Mouse (Mus musculus): Measurements from ENCODE around the gene Hoxc4. TPM values are rescaled to one million over a fixed set of nuclear protein-coding genes. Genes with fewer than 3 reads are reported as not detected.

Hoxc4 gene
- polyA plus RNA-seq, 2 experiments: 0.05 to 0.07 TPM

DNA sequence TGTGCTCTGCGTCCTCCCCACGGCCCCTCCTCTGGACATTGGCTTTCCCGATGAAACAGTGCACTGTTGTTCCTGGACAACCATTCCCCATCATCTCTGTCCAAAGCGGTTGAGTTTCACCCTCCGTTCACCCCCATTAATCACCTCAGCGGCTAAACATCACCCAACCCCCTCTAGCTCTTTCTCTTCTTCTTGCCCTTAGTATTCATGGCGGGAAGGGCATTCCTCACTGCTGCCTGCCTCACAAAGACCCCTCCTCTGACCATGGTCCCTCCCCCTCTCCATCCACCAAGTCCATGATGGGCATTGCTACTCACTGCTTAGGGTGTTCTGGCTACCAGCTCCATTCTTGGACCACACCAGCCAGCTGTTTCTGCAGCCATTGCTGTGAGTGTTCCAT is 46.9 kb downstream of the Hoxc4 start:
- Histone ChIP-seq H3K4me2 (ENCODE audit: low read depth) (no peak overlapping the region), H3K4me1 (replicated peaks; ENCODE audit: control insufficient read depth in 2 of 2, insufficient read depth in 2 of 2, low read length in 1 of 2) (no peaks in the 10 kb centered on the region; a peak in 1 of 4 replicates), H3K27ac (no peak overlapping the region), H3K27me3 (ENCODE audit: control insufficient read depth, insufficient read depth, low read length) (peaks cover 50% of the 10 kb centered on the region), H3K9me3 (ENCODE audit: control insufficient read depth, low read length) (no peaks in the 10 kb centered on the region), H3K36me3 (replicated peaks; ENCODE audit: control insufficient read depth, insufficient read depth, low read depth) (no peaks in the 10 kb centered on the region), H3K9ac (replicated peaks) (no peak overlapping the region), H3K4me3 (ENCODE audit: insufficient read depth in 1 of 2, low read depth in 2 of 2, low read length in 2 of 2) (no peak overlapping the region)
- DNase-seq (ENCODE audit: low read depth in 3 of 3, low spot score in 3 of 3): no peak
- no peak for TF ChIP-seq EP300 (IDR thresholded peaks at IDR 0.05; ENCODE audit: low read depth)
- no peak for TF ChIP-seq CTCF (IDR thresholded peaks at IDR 0.05; ENCODE audit: low read depth)
- ATAC-seq (ENCODE audit: insufficient read depth): no peak
- 40% methylated on average over 7 of the region's 7 CpGs for WGBS (ENCODE audit: insufficient replicate concordance)

DNA sequence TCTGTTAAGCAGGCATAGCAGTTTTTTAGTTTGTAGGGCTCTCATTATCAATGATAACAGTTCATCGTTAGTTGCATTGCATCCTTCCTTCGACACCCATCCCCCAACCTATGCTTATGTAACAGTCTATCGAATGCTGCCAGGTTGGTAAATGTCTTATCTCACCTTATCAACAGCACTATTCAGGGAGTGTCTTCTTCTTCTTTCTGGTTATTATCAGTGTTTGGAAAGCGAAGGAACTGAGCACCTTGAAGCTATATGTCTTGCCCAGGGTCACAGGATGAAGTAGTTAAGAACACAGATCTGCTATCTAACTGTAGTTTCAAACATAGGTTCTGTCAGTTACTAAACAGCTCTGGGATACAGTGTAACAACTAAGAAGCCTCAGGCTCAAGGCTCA is 49.0 kb downstream of the Hoxc4 start:
- no peak for DNase-seq (ENCODE audit: low read depth in 3 of 3, low spot score in 3 of 3)
- H3K27ac ChIP-seq: no peak overlapping the region
- WGBS (ENCODE audit: insufficient replicate concordance): 30% methylated on average over 4 of the region's 4 CpGs
- H3K4me3 ChIP-seq (ENCODE audit: insufficient read depth in 1 of 2, low read depth in 2 of 2, low read length in 2 of 2): no peak overlapping the region
- no peak overlapping the region for H3K9ac ChIP-seq (replicated peaks)
- H3K9me3 ChIP-seq (ENCODE audit: control insufficient read depth, low read length): no peaks in the 10 kb centered on the region
- ATAC-seq (ENCODE audit: insufficient read depth): no peak
- no peaks in the 10 kb centered on the region for H3K36me3 ChIP-seq (replicated peaks; ENCODE audit: control insufficient read depth, insufficient read depth, low read depth)
- no peaks in the 10 kb centered on the region; a peak in 1 of 4 replicates for H3K4me1 ChIP-seq (replicated peaks; ENCODE audit: control insufficient read depth in 2 of 2, insufficient read depth in 2 of 2, low read length in 1 of 2)
- no peak overlapping the region for H3K4me2 ChIP-seq (ENCODE audit: low read depth)
- peaks cover 31% of the 10 kb centered on the region for H3K27me3 ChIP-seq (ENCODE audit: control insufficient read depth, insufficient read depth, low read length)
- TF ChIP-seq CTCF (IDR thresholded peaks at IDR 0.05; ENCODE audit: low read depth): no peak

DNA sequence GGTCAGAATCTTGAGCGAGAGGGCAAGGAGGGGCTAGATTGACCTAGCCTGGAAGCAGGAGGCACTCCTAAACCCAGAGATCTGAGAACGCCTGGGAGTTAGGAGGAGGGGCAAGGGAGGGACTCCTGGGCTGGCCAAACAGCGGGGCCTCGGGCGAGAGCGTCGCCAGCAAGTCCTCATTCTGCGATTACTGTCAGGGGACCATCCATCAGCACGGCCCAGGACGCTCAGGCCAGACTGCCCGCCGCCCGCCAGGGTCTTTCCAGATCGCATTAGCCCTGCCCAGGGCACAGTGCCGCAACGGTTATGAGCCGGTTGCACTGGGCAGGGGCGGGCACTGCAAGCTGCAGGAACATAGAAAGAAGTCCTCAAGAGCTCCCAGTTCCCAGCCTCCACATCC is 50.4 kb downstream of the Hoxc4 start:
- WGBS (ENCODE audit: insufficient replicate concordance): 2% methylated on average over 18 of the region's 18 CpGs
- no peak overlapping the region for H3K4me3 ChIP-seq (ENCODE audit: insufficient read depth in 1 of 2, low read depth in 2 of 2, low read length in 2 of 2)
- TF ChIP-seq EP300 (IDR thresholded peaks at IDR 0.05; ENCODE audit: low read depth): no peak
- TF ChIP-seq CTCF (IDR thresholded peaks at IDR 0.05; ENCODE audit: low read depth): no peak
- no peak overlapping the region for H3K27ac ChIP-seq
- no peak overlapping the region for H3K4me2 ChIP-seq (ENCODE audit: low read depth)
- no peaks in the 10 kb centered on the region for H3K9me3 ChIP-seq (ENCODE audit: control insufficient read depth, low read length)
- no peaks in the 10 kb centered on the region for H3K36me3 ChIP-seq (replicated peaks; ENCODE audit: control insufficient read depth, insufficient read depth, low read depth)
- ATAC-seq (ENCODE audit: insufficient read depth): no peak
- no peak for DNase-seq (ENCODE audit: low read depth in 3 of 3, low spot score in 3 of 3)
- no peaks in the 10 kb centered on the region; a peak in 1 of 4 replicates for H3K4me1 ChIP-seq (replicated peaks; ENCODE audit: control insufficient read depth in 2 of 2, insufficient read depth in 2 of 2, low read length in 1 of 2)
- no peak overlapping the region for H3K9ac ChIP-seq (replicated peaks)
- peaks cover 20% of the 10 kb centered on the region for H3K27me3 ChIP-seq (ENCODE audit: control insufficient read depth, insufficient read depth, low read length)

DNA sequence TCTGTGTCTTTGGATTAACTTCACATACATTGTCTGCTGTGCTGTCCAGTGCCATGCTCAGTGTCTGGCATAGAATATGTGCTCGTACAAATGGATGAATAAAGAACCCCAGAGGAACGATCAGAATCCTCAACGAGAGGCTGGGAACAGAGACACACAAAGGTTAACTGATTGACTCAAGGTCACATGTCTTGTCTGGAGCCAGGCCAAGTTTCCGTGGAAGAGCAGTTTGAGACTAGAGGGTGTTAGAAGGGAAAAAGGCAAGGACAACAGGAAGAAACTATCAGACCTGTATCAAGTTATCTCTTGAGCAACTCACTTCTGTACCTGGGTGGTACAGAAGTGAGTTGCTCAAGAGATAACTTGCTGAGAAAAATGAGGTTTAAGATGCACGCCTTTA is 52.5 kb downstream of the Hoxc4 start:
- H3K4me1 ChIP-seq (replicated peaks; ENCODE audit: control insufficient read depth in 2 of 2, insufficient read depth in 2 of 2, low read length in 1 of 2): no peaks in the 10 kb centered on the region; a peak in 1 of 4 replicates
- no peak overlapping the region for H3K4me2 ChIP-seq (ENCODE audit: low read depth)
- no peaks in the 10 kb centered on the region for H3K9me3 ChIP-seq (ENCODE audit: control insufficient read depth, low read length)
- 40% methylated on average over 5 of the region's 5 CpGs for WGBS (ENCODE audit: insufficient replicate concordance)
- ATAC-seq (ENCODE audit: insufficient read depth) (no peak), DNase-seq (ENCODE audit: low read depth in 3 of 3, low spot score in 3 of 3) (no peak)
- TF ChIP-seq CTCF (IDR thresholded peaks at IDR 0.05; ENCODE audit: low read depth) (no peak), EP300 (IDR thresholded peaks at IDR 0.05; ENCODE audit: low read depth) (no peak)
- peaks cover 20% of the 10 kb centered on the region for H3K27me3 ChIP-seq (ENCODE audit: control insufficient read depth, insufficient read depth, low read length)
- H3K36me3 ChIP-seq (replicated peaks; ENCODE audit: control insufficient read depth, insufficient read depth, low read depth): no peaks in the 10 kb centered on the region
- H3K27ac ChIP-seq: no peak overlapping the region
- H3K4me3 ChIP-seq (ENCODE audit: insufficient read depth in 1 of 2, low read depth in 2 of 2, low read length in 2 of 2): no peak overlapping the region
- H3K9ac ChIP-seq (replicated peaks): no peak overlapping the region

DNA sequence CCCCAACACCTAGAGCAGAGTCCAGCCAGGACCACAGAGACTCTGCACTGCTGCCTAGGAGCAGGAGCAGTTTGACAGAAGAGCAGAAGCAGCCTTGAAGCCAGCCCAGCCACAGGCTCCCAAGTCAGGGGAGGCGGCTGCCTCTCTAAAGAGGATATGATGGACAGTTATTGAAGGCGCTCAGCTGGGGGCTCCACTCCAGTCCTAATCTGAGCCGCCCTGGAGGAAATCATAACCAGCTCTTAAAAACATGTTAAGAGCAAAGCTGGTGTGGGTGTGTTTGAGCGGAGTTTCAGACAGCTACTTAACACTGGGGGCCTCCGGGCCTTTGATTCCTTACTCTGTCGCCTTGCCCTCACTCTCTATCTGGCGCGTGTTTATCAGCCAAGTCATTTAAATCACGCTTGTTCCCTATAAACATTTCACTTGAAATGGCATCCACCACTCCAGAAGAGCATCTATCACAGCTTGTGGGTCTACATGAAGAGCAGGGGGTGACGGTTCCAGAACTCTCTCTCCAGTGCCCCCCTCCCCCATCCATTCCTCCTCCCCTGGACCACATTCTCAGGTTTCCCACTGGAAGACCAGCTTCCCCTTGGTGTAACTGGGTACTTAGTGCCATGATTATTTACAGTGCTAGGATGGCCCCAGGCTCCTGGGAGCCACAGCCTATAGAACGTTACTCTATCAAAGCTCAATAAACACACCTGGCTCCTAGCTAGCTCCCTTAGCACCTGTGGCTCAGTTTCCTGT is 56.1 kb downstream of the Hoxc4 start:
- 34% methylated on average over 11 of the region's 11 CpGs for WGBS (ENCODE audit: insufficient replicate concordance)
- H3K36me3 ChIP-seq (replicated peaks; ENCODE audit: control insufficient read depth, insufficient read depth, low read depth): no peaks in the 10 kb centered on the region
- H3K27me3 ChIP-seq (ENCODE audit: control insufficient read depth, insufficient read depth, low read length): peaks cover 10% of the 10 kb centered on the region
- H3K4me2 ChIP-seq (ENCODE audit: low read depth): no peak overlapping the region
- no peaks in the 10 kb centered on the region for H3K9me3 ChIP-seq (ENCODE audit: control insufficient read depth, low read length)
- H3K9ac ChIP-seq (replicated peaks): no peak overlapping the region
- no peaks in the 10 kb centered on the region for H3K4me1 ChIP-seq (replicated peaks; ENCODE audit: control insufficient read depth in 2 of 2, insufficient read depth in 2 of 2, low read length in 1 of 2)
- no peak overlapping the region for H3K4me3 ChIP-seq (ENCODE audit: insufficient read depth in 1 of 2, low read depth in 2 of 2, low read length in 2 of 2)
- TF ChIP-seq CTCF (IDR thresholded peaks at IDR 0.05; ENCODE audit: low read depth) (no peak), EP300 (IDR thresholded peaks at IDR 0.05; ENCODE audit: low read depth) (no peak)
- ATAC-seq (ENCODE audit: insufficient read depth) (no peak), DNase-seq (ENCODE audit: low read depth in 3 of 3, low spot score in 3 of 3) (no peak)
- H3K27ac ChIP-seq: no peak overlapping the region

All from liver, embryonic 14.5 days (tissue).